ENCODE assay signal across 8 mouse cellular contexts in the genomic region with DNA sequence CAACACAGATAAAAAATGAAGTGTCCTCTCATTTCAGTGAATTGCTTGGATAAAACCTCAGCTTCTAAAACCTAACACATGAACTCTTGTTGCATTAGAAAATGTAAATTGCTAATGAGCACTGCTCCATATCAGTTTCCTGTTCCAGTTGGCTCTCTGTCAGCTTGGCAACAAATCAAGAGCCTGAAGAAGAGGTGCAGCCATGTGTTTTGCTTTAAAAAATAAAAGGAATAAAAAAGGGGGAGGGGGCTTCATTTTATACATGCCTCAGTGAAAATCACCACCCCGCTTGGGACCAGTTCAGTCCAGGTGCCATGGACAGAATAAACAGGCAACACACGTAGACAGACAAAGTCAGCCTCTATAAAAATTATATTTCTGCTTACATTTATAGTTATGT.
DNase-seq lines count a peak whose midpoint lies in the region; ATAC-seq lines count a peak whose summit lies in the region.

No protein-coding gene starts in this region.

- no peaks in the 10 kb centered on the region for H3K36me3 ChIP-seq in kidney, embryonic 14.5 days (ENCODE audit: control insufficient read depth, insufficient read depth, low read length)

- H3K4me2 ChIP-seq in kidney, embryonic 14.5 days (replicated peaks; ENCODE audit: low read depth, low read length): no peak overlapping the region

- no peaks in the 10 kb centered on the region for H3K9me3 ChIP-seq in kidney, embryonic 14.5 days (ENCODE audit: control insufficient read depth, low read length)

- H3K27ac ChIP-seq in kidney, embryonic 14.5 days (ENCODE audit: low read depth, low read length): peak overlapping the region; percentile 47; the same call in 1 of the 2 replicates

- H3K4me1 ChIP-seq in kidney, embryonic 14.5 days (ENCODE audit: control insufficient read depth, insufficient read depth, low read length): peaks cover 14% of the 10 kb centered on the region; the same call in 1 of the 2 replicates

- WGBS in kidney, embryonic 14.5 days: 55% methylated on average over 2 of the region's 2 CpGs

- ATAC-seq in kidney, embryonic 14.5 days (ENCODE audit: low FRiP score, low TSS enrichment): no peak

- H3K27me3 ChIP-seq in kidney, embryonic 14.5 days (ENCODE audit: control insufficient read depth, insufficient read depth, low read length): no peaks in the 10 kb centered on the region

- DNase-seq in adrenal gland, postnatal 10 days: peak; percentile 46
- DNase-seq in adrenal gland, postnatal 36 days: no peak
- no peak for DNase-seq in kidney, adult 18-20 months
- peak; percentile 33 for DNase-seq in right cerebral cortex, postnatal 4 days
- no peak for DNase-seq in right cerebral cortex, adult 2 months (ENCODE audit: low spot score in 2 of 2)
- DNase-seq in embryo, embryonic 11 days: no peak
- no peak for DNase-seq in urinary bladder, adult 2 months (ENCODE audit: low spot score)

- no peak overlapping the region for H3K9ac ChIP-seq in kidney, embryonic 14.5 days (ENCODE audit: low read depth, low read length)

- H3K4me3 ChIP-seq in kidney, embryonic 14.5 days (ENCODE audit: low read length): no peak overlapping the region

Comparison
In these comparisons a context has a peak if more than half of its experiments do, and no peak if none do; other contexts are left out.
1. DNase-seq: peak in adrenal gland, postnatal 10 days (single experiment) and right cerebral cortex, postnatal 4 days (single experiment); none in adrenal gland, postnatal 36 days (0 of 2), kidney, adult 18-20 months (single experiment), right cerebral cortex, adult 2 months (0 of 2), embryo, embryonic 11 days (single experiment) and urinary bladder, adult 2 months (single experiment).